Mouse (Mus musculus) hindbrain, embryonic 11.5 days (tissue): ENCODE measurements at regions not wholly inside any gene's neighbourhood (a gene's known extent, or its start where the extent isn't known, plus 50 kb on each side); places are given as distances from the start of the nearest gene placed in this dataset.

Experiments used
- ATAC-seq: fragments of 200-750 bp; cut with Nextera tagmentation; 2 replicates; pipeline ENCODE4 v1.8.0; 2017; ENCODE audit warnings: mild to moderate bottlenecking, moderate TSS enrichment, moderate library complexity; ENCODE audit not compliant: low FRiP score
- DNase-seq: peaks from one replicate; pipeline ENCODE4 v3.0.0-alpha.2; 2015; ENCODE audit warnings: low spot score
- H3K27ac ChIP-seq: fragments of 300-500 bp; sonication (generic); 2 replicates; pipeline ENCODE4 v1.5.1; 2014; ENCODE audit warnings: mild to moderate bottlenecking, low read depth, low read length
- H3K27me3 ChIP-seq: fragments of 300-500 bp; sonication (generic); 2 replicates; pipeline ENCODE4 v1.6.1; 2014; ENCODE audit warnings: mild to moderate bottlenecking, low read length, moderate library complexity, mixed read lengths; ENCODE audit not compliant: control insufficient read depth, insufficient read depth
- H3K36me3 ChIP-seq: fragments of 300-500 bp; sonication (generic); 2 replicates; pipeline ENCODE4 v1.6.1; 2014; ENCODE audit warnings: mild to moderate bottlenecking, low read length, moderate library complexity, mixed read lengths; ENCODE audit not compliant: control insufficient read depth, insufficient read depth
- H3K4me1 ChIP-seq: fragments of 300-500 bp; sonication (generic); replicated peaks from 2 replicates; pipeline ENCODE4 v1.6.1; 2014; ENCODE audit warnings: low read length, mixed read lengths; ENCODE audit not compliant: control insufficient read depth, insufficient read depth
- H3K4me2 ChIP-seq: fragments of 300-500 bp; sonication (generic); replicated peaks from 2 replicates; pipeline ENCODE4 v1.6.1; 2014; ENCODE audit warnings: mild to moderate bottlenecking, low read depth, low read length
- H3K4me3 ChIP-seq: fragments of 300-500 bp; sonication (generic); 2 replicates; pipeline ENCODE4 v1.5.1; 2014; ENCODE audit warnings: low read depth, low read length
- H3K9ac ChIP-seq: fragments of 300-500 bp; sonication (generic); 2 replicates; pipeline ENCODE4 v1.6.1; 2014; ENCODE audit warnings: low read depth, low read length
- H3K9me3 ChIP-seq: fragments of 300-500 bp; sonication (generic); 2 replicates; pipeline ENCODE4 v1.6.1; 2016; ENCODE audit warnings: low read length; ENCODE audit not compliant: control insufficient read depth
- WGBS: fragments of 180-500 bp; shearing (Covaris S2); extraction: QIAGEN DNeasy Blood & Tissue Kit; methylation state at CpG from one replicate; pipeline ENCODE4 v1.1.7; 2014; 5-methylcytosine and 5-hydroxymethylcytosine counted together

- WGBS = 86% methylated on average over 5 of the region's 5 CpGs
- Histone ChIP-seq H3K9ac (no peak overlapping the region), H3K4me3 (no peak overlapping the region), H3K9me3 (no peaks in the 10 kb centered on the region), H3K27me3 (no peaks in the 10 kb centered on the region), H3K4me2 (no peak overlapping the region), H3K27ac (no peak overlapping the region), H3K36me3 (no peaks in the 10 kb centered on the region), H3K4me1 (no peaks in the 10 kb centered on the region)
- no peak for ATAC-seq
- no peak for DNase-seq
These were observed 457.7 kb downstream of the Rnf144b start for GRCm38 (mm10) chr13:47580144-47580543.

- 88% methylated on average over 1 of the region's 1 CpGs for WGBS
- DNase-seq (no peak), ATAC-seq (no peak)
- Histone ChIP-seq H3K4me1 (no peaks in the 10 kb centered on the region), H3K27me3 (no peaks in the 10 kb centered on the region), H3K9ac (no peak overlapping the region), H3K4me2 (no peak overlapping the region), H3K4me3 (no peak overlapping the region), H3K27ac (no peak overlapping the region), H3K9me3 (no peaks in the 10 kb centered on the region), H3K36me3 (no peaks in the 10 kb centered on the region)
These were observed 462.7 kb downstream of the Rnf144b start for GRCm38 (mm10) chr13:47585158-47585557.

- no peak overlapping the region for H3K27ac ChIP-seq
- WGBS = 44% methylated on average over 1 of the region's 1 CpGs
- no peak for DNase-seq
- H3K36me3 ChIP-seq = no peaks in the 10 kb centered on the region
- no peak overlapping the region for H3K4me2 ChIP-seq
- H3K4me1 ChIP-seq = no peaks in the 10 kb centered on the region
- H3K9me3 ChIP-seq = no peaks in the 10 kb centered on the region
- H3K9ac ChIP-seq = no peak overlapping the region
- H3K27me3 ChIP-seq = no peaks in the 10 kb centered on the region; the same call in 1 of the 2 replicates
- no peak for ATAC-seq
- no peak overlapping the region for H3K4me3 ChIP-seq
These were observed 480.2 kb downstream of the Rnf144b start for GRCm38 (mm10) chr13:47602646-47603045.

GRCm38 (mm10) chr13:47611439-47611838 lies 489.0 kb downstream of the Rnf144b start:
- H3K36me3 ChIP-seq = no peaks in the 10 kb centered on the region
- no peaks in the 10 kb centered on the region for H3K9me3 ChIP-seq
- no peaks in the 10 kb centered on the region for H3K27me3 ChIP-seq
- WGBS = 88% methylated on average over 4 of the region's 4 CpGs
- no peak overlapping the region for H3K4me2 ChIP-seq
- no peak overlapping the region for H3K27ac ChIP-seq
- ATAC-seq = no peak
- no peak overlapping the region for H3K4me3 ChIP-seq
- no peak for DNase-seq
- H3K4me1 ChIP-seq = no peaks in the 10 kb centered on the region
- H3K9ac ChIP-seq = no peak overlapping the region

- no peak overlapping the region for H3K27ac ChIP-seq
- H3K9me3 ChIP-seq = no peaks in the 10 kb centered on the region
- no peaks in the 10 kb centered on the region for H3K36me3 ChIP-seq
- no peak overlapping the region for H3K9ac ChIP-seq
- H3K4me1 ChIP-seq = peaks cover 2% of the 10 kb centered on the region; the same call in 1 of the 2 replicates
- no peak overlapping the region for H3K4me3 ChIP-seq
- no peaks in the 10 kb centered on the region for H3K27me3 ChIP-seq
- H3K4me2 ChIP-seq = no peak overlapping the region
- peak; percentile 23 for DNase-seq
- no peak for ATAC-seq
- WGBS = 29% methylated on average over 8 of the region's 8 CpGs
These were observed 514.2 kb downstream of the Rnf144b start for GRCm38 (mm10) chr13:47636511-47637103.

- peak; percentile 12 for DNase-seq
- Histone ChIP-seq H3K4me1 (no peaks in the 10 kb centered on the region), H3K4me3 (no peak overlapping the region), H3K9me3 (no peaks in the 10 kb centered on the region), H3K27ac (no peak overlapping the region), H3K4me2 (no peak overlapping the region), H3K36me3 (no peaks in the 10 kb centered on the region), H3K27me3 (no peaks in the 10 kb centered on the region), H3K9ac (no peak overlapping the region)
- no peak for ATAC-seq
- 88% methylated on average over 10 of the region's 10 CpGs for WGBS
These were observed 519.9 kb downstream of the Rnf144b start for GRCm38 (mm10) chr13:47642341-47642740.

GRCm38 (mm10) chr13:47645081-47645480 lies 522.6 kb downstream of the Rnf144b start:
- DNase-seq (peak; percentile 20), ATAC-seq (no peak)
- WGBS = 55% methylated on average over 10 of the region's 10 CpGs
- Histone ChIP-seq H3K27me3 (no peaks in the 10 kb centered on the region), H3K9ac (no peak overlapping the region), H3K4me3 (no peak overlapping the region), H3K4me1 (no peaks in the 10 kb centered on the region), H3K9me3 (no peaks in the 10 kb centered on the region), H3K36me3 (no peaks in the 10 kb centered on the region), H3K27ac (no peak overlapping the region), H3K4me2 (no peak overlapping the region)

GRCm38 (mm10) chr13:47647693-47648092 lies 525.2 kb downstream of the Rnf144b start:
- no peaks in the 10 kb centered on the region for H3K9me3 ChIP-seq
- no peak overlapping the region for H3K4me3 ChIP-seq
- 72% methylated on average over 5 of the region's 5 CpGs for WGBS
- no peaks in the 10 kb centered on the region for H3K36me3 ChIP-seq
- no peaks in the 10 kb centered on the region for H3K27me3 ChIP-seq
- ATAC-seq = no peak
- H3K4me1 ChIP-seq = no peaks in the 10 kb centered on the region
- H3K4me2 ChIP-seq = no peak overlapping the region
- no peak for DNase-seq
- no peak overlapping the region for H3K9ac ChIP-seq
- no peak overlapping the region for H3K27ac ChIP-seq

GRCm38 (mm10) chr13:47650093-47650492 lies 527.6 kb downstream of the Rnf144b start:
- no peak for DNase-seq
- Histone ChIP-seq H3K9ac (no peak overlapping the region), H3K4me2 (no peak overlapping the region), H3K9me3 (no peaks in the 10 kb centered on the region), H3K36me3 (no peaks in the 10 kb centered on the region), H3K27me3 (no peaks in the 10 kb centered on the region), H3K4me3 (no peak overlapping the region), H3K27ac (no peak overlapping the region), H3K4me1 (no peaks in the 10 kb centered on the region)
- no peak for ATAC-seq
- WGBS = 86% methylated on average over 13 of the region's 13 CpGs
